Mouse (Mus musculus) embryonic facial prominence, embryonic 15.5 days (tissue): Measurements from ENCODE around the gene Diaph3. TPM values are rescaled to one million over a fixed set of nuclear protein-coding genes. Genes with fewer than 3 reads are reported as not detected.

Experiments used
- ATAC-seq: fragments of 200-750 bp; cut with Nextera tagmentation; 2 replicates; pipeline ENCODE4 v1.8.0; 2017; ENCODE audit warnings: low read depth, moderate TSS enrichment; ENCODE audit not compliant: insufficient number of reproducible peaks, low FRiP score, low TSS enrichment
- H3K27ac ChIP-seq: fragments of 300-500 bp; sonication (generic); replicated peaks from 2 replicates; pipeline ENCODE4 v1.5.1; 2015; ENCODE audit warnings: mild to moderate bottlenecking, inconsistent platforms
- H3K27me3 ChIP-seq: fragments of 300-500 bp; sonication (generic); 2 replicates; pipeline ENCODE4 v1.6.1; 2015; ENCODE audit warnings: inconsistent platforms
- H3K36me3 ChIP-seq: fragments of 300-500 bp; sonication (generic); 2 replicates; pipeline ENCODE4 v1.6.1; 2015; ENCODE audit warnings: mild to moderate bottlenecking, inconsistent platforms
- H3K4me1 ChIP-seq: fragments of 300-500 bp; sonication (generic); 2 replicates; pipeline ENCODE4 v1.6.1; 2015; ENCODE audit warnings: inconsistent platforms
- H3K4me2 ChIP-seq: fragments of 300-500 bp; sonication (generic); replicated peaks from 2 replicates; pipeline ENCODE4 v1.6.1; 2015; ENCODE audit warnings: mild to moderate bottlenecking, inconsistent platforms
- H3K4me3 ChIP-seq: fragments of 300-500 bp; sonication (generic); replicated peaks from 2 replicates; pipeline ENCODE4 v1.5.1; 2015; ENCODE audit warnings: mild to moderate bottlenecking, inconsistent platforms
- H3K9ac ChIP-seq: fragments of 300-500 bp; sonication (generic); 2 replicates; pipeline ENCODE4 v1.6.1; 2015; ENCODE audit warnings: inconsistent platforms
- H3K9me3 ChIP-seq: fragments of 300-500 bp; sonication (generic); replicated peaks from 2 replicates; pipeline ENCODE4 v1.6.1; 2016; ENCODE audit warnings: inconsistent platforms
- WGBS: fragments of 180-500 bp; shearing (Covaris S2); methylation state at CpG from one replicate; pipeline ENCODE4 v1.1.7; 2015; 5-methylcytosine and 5-hydroxymethylcytosine counted together
- polyA plus RNA-seq: library from polyadenylated mRNA; unstranded; fragments of >200 nt; fragmentation: Nextera tagmentation; extraction: Ambion mirVana; gene quantifications from 2 replicates; pipeline ENCODE4 v1.2.1, GENCODE M21; 2015

Gene Diaph3
- polyA plus RNA-seq, 1 experiment from 2014 or later, result 10.0 TPM

GRCm38 (mm10) chr14:86684585-86685503 lies 456.2 kb downstream of the Diaph3 start:
- no peak for ATAC-seq
- Histone ChIP-seq H3K4me2 (no peak overlapping the region), H3K27me3 (no peaks in the 10 kb centered on the region), H3K36me3 (no peaks in the 10 kb centered on the region), H3K4me3 (no peak overlapping the region), H3K4me1 (no peaks in the 10 kb centered on the region), H3K9me3 (no peaks in the 10 kb centered on the region), H3K27ac (no peak overlapping the region), H3K9ac (no peak overlapping the region)
- WGBS, result 53% methylated on average over 11 of the region's 11 CpGs

- no peaks in the 10 kb centered on the region for H3K36me3 ChIP-seq
- H3K27ac ChIP-seq, result no peak overlapping the region
- no peak overlapping the region for H3K9ac ChIP-seq
- no peaks in the 10 kb centered on the region for H3K27me3 ChIP-seq
- no peaks in the 10 kb centered on the region for H3K9me3 ChIP-seq
- ATAC-seq, result no peak
- H3K4me2 ChIP-seq, result no peak overlapping the region
- no peak overlapping the region for H3K4me3 ChIP-seq
- H3K4me1 ChIP-seq, result no peaks in the 10 kb centered on the region
These were observed 459.1 kb downstream of the Diaph3 start for GRCm38 (mm10) chr14:86681951-86682350.

GRCm38 (mm10) chr14:86678992-86679391 lies 462.0 kb downstream of the Diaph3 start:
- WGBS, result 94% methylated on average over 3 of the region's 3 CpGs
- Histone ChIP-seq H3K27ac (no peak overlapping the region), H3K9me3 (no peaks in the 10 kb centered on the region), H3K9ac (no peak overlapping the region), H3K4me1 (no peaks in the 10 kb centered on the region), H3K27me3 (no peaks in the 10 kb centered on the region), H3K36me3 (no peaks in the 10 kb centered on the region), H3K4me3 (no peak overlapping the region), H3K4me2 (no peak overlapping the region)
- no peak for ATAC-seq

- no peaks in the 10 kb centered on the region for H3K36me3 ChIP-seq
- H3K9me3 ChIP-seq, result no peaks in the 10 kb centered on the region
- no peak for ATAC-seq
- WGBS, result 63% methylated on average over 5 of the region's 5 CpGs
- no peak overlapping the region for H3K27ac ChIP-seq
- H3K4me3 ChIP-seq, result no peak overlapping the region
- H3K9ac ChIP-seq, result no peak overlapping the region
- no peaks in the 10 kb centered on the region for H3K4me1 ChIP-seq
- no peak overlapping the region for H3K4me2 ChIP-seq
- H3K27me3 ChIP-seq, result no peaks in the 10 kb centered on the region
These were observed 462.8 kb downstream of the Diaph3 start for GRCm38 (mm10) chr14:86678179-86678780.

- H3K4me1 ChIP-seq, result no peaks in the 10 kb centered on the region
- ATAC-seq, result no peak
- no peak overlapping the region for H3K27ac ChIP-seq
- no peak overlapping the region for H3K4me3 ChIP-seq
- 52% methylated on average over 6 of the region's 6 CpGs for WGBS
- no peak overlapping the region for H3K4me2 ChIP-seq
- H3K9me3 ChIP-seq, result no peaks in the 10 kb centered on the region
- no peak overlapping the region for H3K9ac ChIP-seq
- no peaks in the 10 kb centered on the region for H3K36me3 ChIP-seq
- H3K27me3 ChIP-seq, result no peaks in the 10 kb centered on the region
These were observed 464.0 kb downstream of the Diaph3 start for GRCm38 (mm10) chr14:86677015-86677414.

- Histone ChIP-seq H3K4me3 (no peak overlapping the region), H3K9me3 (no peaks in the 10 kb centered on the region), H3K27me3 (no peaks in the 10 kb centered on the region)
These were observed 465.7 kb downstream of the Diaph3 start for GRCm38 (mm10) chr14:86675314-86675713.

GRCm38 (mm10) chr14:86662846-86663245 lies 478.2 kb downstream of the Diaph3 start:
- H3K27ac ChIP-seq, result no peak overlapping the region
- no peaks in the 10 kb centered on the region for H3K27me3 ChIP-seq
- no peaks in the 10 kb centered on the region for H3K4me1 ChIP-seq
- H3K36me3 ChIP-seq, result no peaks in the 10 kb centered on the region
- no peak overlapping the region for H3K4me2 ChIP-seq
- H3K9ac ChIP-seq, result no peak overlapping the region
- no peak for ATAC-seq
- H3K9me3 ChIP-seq, result no peaks in the 10 kb centered on the region
- WGBS, result 88% methylated on average over 4 of the region's 4 CpGs
- no peak overlapping the region for H3K4me3 ChIP-seq

More at GRCm38 (mm10) chr14:86675314-86675713, 465.7 kb downstream of the Diaph3 start:
- no peak overlapping the region for H3K9ac ChIP-seq
- WGBS, result 42% methylated on average over 8 of the region's 8 CpGs
- no peak overlapping the region for H3K4me2 ChIP-seq
- no peak overlapping the region for H3K27ac ChIP-seq
- ATAC-seq, result no peak
- H3K4me1 ChIP-seq, result no peaks in the 10 kb centered on the region
- no peaks in the 10 kb centered on the region for H3K36me3 ChIP-seq

- no peaks in the 10 kb centered on the region for H3K27me3 ChIP-seq
- no peak for ATAC-seq
These were observed 480.5 kb downstream of the Diaph3 start for GRCm38 (mm10) chr14:86660556-86660955.

GRCm38 (mm10) chr14:86656262-86656661 lies 484.8 kb downstream of the Diaph3 start:
- no peak for ATAC-seq
- WGBS, result 45% methylated on average over 5 of the region's 5 CpGs
- H3K27ac ChIP-seq, result no peak overlapping the region
- no peaks in the 10 kb centered on the region for H3K4me1 ChIP-seq
- H3K9me3 ChIP-seq, result no peaks in the 10 kb centered on the region
- no peak overlapping the region for H3K9ac ChIP-seq
- H3K27me3 ChIP-seq, result no peaks in the 10 kb centered on the region
- no peaks in the 10 kb centered on the region for H3K36me3 ChIP-seq
- H3K4me2 ChIP-seq, result no peak overlapping the region
- no peak overlapping the region for H3K4me3 ChIP-seq

More at GRCm38 (mm10) chr14:86660556-86660955, 480.5 kb downstream of the Diaph3 start:
- Histone ChIP-seq H3K9me3 (no peaks in the 10 kb centered on the region), H3K4me1 (no peaks in the 10 kb centered on the region), H3K4me2 (no peak overlapping the region), H3K36me3 (no peaks in the 10 kb centered on the region), H3K4me3 (no peak overlapping the region), H3K9ac (no peak overlapping the region), H3K27ac (no peak overlapping the region)
- 82% methylated on average over 3 of the region's 3 CpGs for WGBS

GRCm38 (mm10) chr14:86646499-86647120 lies 494.4 kb downstream of the Diaph3 start:
- Histone ChIP-seq H3K36me3 (no peaks in the 10 kb centered on the region), H3K27me3 (no peaks in the 10 kb centered on the region), H3K4me2 (no peak overlapping the region), H3K4me1 (no peaks in the 10 kb centered on the region), H3K27ac (no peak overlapping the region), H3K9ac (no peak overlapping the region), H3K4me3 (no peak overlapping the region), H3K9me3 (no peaks in the 10 kb centered on the region)
- ATAC-seq, result no peak
- WGBS, result 80% methylated on average over 7 of the region's 7 CpGs

GRCm38 (mm10) chr14:86642831-86643241 lies 498.2 kb downstream of the Diaph3 start:
- Histone ChIP-seq H3K27me3 (no peaks in the 10 kb centered on the region), H3K9ac (no peak overlapping the region), H3K9me3 (no peaks in the 10 kb centered on the region), H3K4me3 (no peak overlapping the region), H3K36me3 (no peaks in the 10 kb centered on the region), H3K27ac (no peak overlapping the region), H3K4me2 (no peak overlapping the region), H3K4me1 (no peaks in the 10 kb centered on the region)
- WGBS, result 69% methylated on average over 7 of the region's 7 CpGs
- ATAC-seq, result no peak
